Mouse (Mus musculus): Measurements from ENCODE around the gene Zpbp2. TPM values are rescaled to one million over a fixed set of nuclear protein-coding genes. Genes with fewer than 3 reads are reported as not detected.
A peak's percentile ranks its signal among the peaks of the same experiment; 100 is the strongest.

The Zpbp2 gene
- polyA plus RNA-seq, 1 experiment, result 0.08 TPM

- TF ChIP-seq GATA1 (IDR thresholded peaks at IDR 0.05; ENCODE audit: low read length), result peak; percentile 67; the same call in 1 of the 2 replicates
- peak; percentile 74 for TF ChIP-seq TAL1 (IDR thresholded peaks at IDR 0.05; ENCODE audit: low read length)
- Histone ChIP-seq H3K9me3 (ENCODE audit: control insufficient read depth, low read length) (no peaks in the 10 kb centered on the region; the same call in 1 of the 2 replicates), H3K4me1 (ENCODE audit: control insufficient read depth) (peaks cover 87% of the 10 kb centered on the region), H3K4me3 (replicated peaks) (peak overlapping the region; percentile 79), H3K36me3 (ENCODE audit: control insufficient read depth) (peaks cover 85% of the 10 kb centered on the region), H3K27me3 (ENCODE audit: control insufficient read depth) (no peaks in the 10 kb centered on the region)
Measured at GRCm38 (mm10) chr11:98580301-98581121, 29.6 kb downstream of the Zpbp2 start.

GRCm38 (mm10) chr11:98581286-98582029 lies 30.6 kb downstream of the Zpbp2 start:
- peak; percentile 55 for TF ChIP-seq GATA1 (IDR thresholded peaks at IDR 0.05; ENCODE audit: low read length)
- TF ChIP-seq TAL1 (IDR thresholded peaks at IDR 0.05; ENCODE audit: low read length), result no peak
- peaks cover 90% of the 10 kb centered on the region for H3K36me3 ChIP-seq (ENCODE audit: control insufficient read depth)
- no peaks in the 10 kb centered on the region for H3K27me3 ChIP-seq (ENCODE audit: control insufficient read depth)
- H3K4me1 ChIP-seq (ENCODE audit: control insufficient read depth), result peaks cover 97% of the 10 kb centered on the region
- no peaks in the 10 kb centered on the region; the same call in 1 of the 2 replicates for H3K9me3 ChIP-seq (ENCODE audit: control insufficient read depth, low read length)
- H3K4me3 ChIP-seq (replicated peaks), result peak overlapping the region; percentile 79

- no peak for TF ChIP-seq GATA1 (IDR thresholded peaks at IDR 0.05; ENCODE audit: low read length)
- no peak for TF ChIP-seq TAL1 (IDR thresholded peaks at IDR 0.05; ENCODE audit: low read length)
- Histone ChIP-seq H3K4me3 (replicated peaks) (peak overlapping the region; percentile 79), H3K27me3 (ENCODE audit: control insufficient read depth) (no peaks in the 10 kb centered on the region), H3K4me1 (ENCODE audit: control insufficient read depth) (peaks cover 94% of the 10 kb centered on the region), H3K36me3 (ENCODE audit: control insufficient read depth) (peaks cover 85% of the 10 kb centered on the region), H3K9me3 (ENCODE audit: control insufficient read depth, low read length) (no peaks in the 10 kb centered on the region; the same call in 1 of the 2 replicates)
Measured at GRCm38 (mm10) chr11:98582030-98582388, 31.1 kb downstream of the Zpbp2 start.

GRCm38 (mm10) chr11:98582551-98583264 lies 31.8 kb downstream of the Zpbp2 start:
- no peaks in the 10 kb centered on the region for H3K27me3 ChIP-seq (ENCODE audit: control insufficient read depth)
- H3K36me3 ChIP-seq (ENCODE audit: control insufficient read depth), result peaks cover 81% of the 10 kb centered on the region
- TF ChIP-seq GATA1 (IDR thresholded peaks at IDR 0.05; ENCODE audit: low read length), result peak; percentile 53
- peak; percentile 43; the same call in 2 of the 3 replicates for TF ChIP-seq TAL1 (IDR thresholded peaks at IDR 0.05; ENCODE audit: low read length)
- peaks cover 95% of the 10 kb centered on the region for H3K4me1 ChIP-seq (ENCODE audit: control insufficient read depth)
- peak overlapping the region; percentile 79 for H3K4me3 ChIP-seq (replicated peaks)
- H3K9me3 ChIP-seq (ENCODE audit: control insufficient read depth, low read length), result no peaks in the 10 kb centered on the region; the same call in 1 of the 2 replicates

- TF ChIP-seq GATA1 (IDR thresholded peaks at IDR 0.05; ENCODE audit: low read length) (peak; percentile 47; the same call in 1 of the 2 replicates), TAL1 (IDR thresholded peaks at IDR 0.05; ENCODE audit: low read length) (peak; percentile 88)
- H3K9me3 ChIP-seq (ENCODE audit: control insufficient read depth, low read length), result no peaks in the 10 kb centered on the region; the same call in 1 of the 2 replicates
- no peaks in the 10 kb centered on the region for H3K27me3 ChIP-seq (ENCODE audit: control insufficient read depth)
- peaks cover 77% of the 10 kb centered on the region for H3K36me3 ChIP-seq (ENCODE audit: control insufficient read depth)
- H3K4me1 ChIP-seq (ENCODE audit: control insufficient read depth), result peaks cover 95% of the 10 kb centered on the region
- peak overlapping the region; percentile 79 for H3K4me3 ChIP-seq (replicated peaks)
Measured at GRCm38 (mm10) chr11:98583265-98583552, 32.3 kb downstream of the Zpbp2 start.

- Histone ChIP-seq H3K27me3 (ENCODE audit: control insufficient read depth) (no peaks in the 10 kb centered on the region), H3K36me3 (ENCODE audit: control insufficient read depth) (peaks cover 74% of the 10 kb centered on the region), H3K4me1 (ENCODE audit: control insufficient read depth) (peaks cover 95% of the 10 kb centered on the region), H3K4me3 (replicated peaks) (peak overlapping the region; percentile 79), H3K9me3 (ENCODE audit: control insufficient read depth, low read length) (no peaks in the 10 kb centered on the region; the same call in 1 of the 2 replicates)
- TF ChIP-seq GATA1 (IDR thresholded peaks at IDR 0.05; ENCODE audit: low read length) (no peak), TAL1 (IDR thresholded peaks at IDR 0.05; ENCODE audit: low read length) (no peak)
Measured at GRCm38 (mm10) chr11:98583571-98583970, 32.7 kb downstream of the Zpbp2 start.

GRCm38 (mm10) chr11:98584146-98584545 lies 33.2 kb downstream of the Zpbp2 start:
- peaks cover 68% of the 10 kb centered on the region for H3K36me3 ChIP-seq (ENCODE audit: control insufficient read depth)
- no peaks in the 10 kb centered on the region for H3K9me3 ChIP-seq (ENCODE audit: control insufficient read depth, low read length)
- H3K4me1 ChIP-seq (ENCODE audit: control insufficient read depth), result peaks cover 95% of the 10 kb centered on the region
- TF ChIP-seq GATA1 (IDR thresholded peaks at IDR 0.05; ENCODE audit: low read length), result no peak
- TF ChIP-seq TAL1 (IDR thresholded peaks at IDR 0.05; ENCODE audit: low read length), result no peak
- no peaks in the 10 kb centered on the region for H3K27me3 ChIP-seq (ENCODE audit: control insufficient read depth)
- peak overlapping the region; percentile 79 for H3K4me3 ChIP-seq (replicated peaks)

- no peak for TF ChIP-seq TAL1 (IDR thresholded peaks at IDR 0.05; ENCODE audit: low read length)
- H3K27me3 ChIP-seq (ENCODE audit: control insufficient read depth), result no peaks in the 10 kb centered on the region
- H3K9me3 ChIP-seq (ENCODE audit: control insufficient read depth, low read length), result no peaks in the 10 kb centered on the region
- peak overlapping the region; percentile 79 for H3K4me3 ChIP-seq (replicated peaks)
- peaks cover 95% of the 10 kb centered on the region for H3K4me1 ChIP-seq (ENCODE audit: control insufficient read depth)
- H3K36me3 ChIP-seq (ENCODE audit: control insufficient read depth), result peaks cover 63% of the 10 kb centered on the region
Measured at GRCm38 (mm10) chr11:98584629-98585177, 33.8 kb downstream of the Zpbp2 start.
